Mouse (Mus musculus): ENCODE measurements around the gene Ptgds.

The Ptgds gene

GRCm38 (mm10) chr2:25450853-25451647 is 18.8 kb downstream of the Ptgds start:
- no peak for DNase-seq (ENCODE audit: low spot score)

DNA sequence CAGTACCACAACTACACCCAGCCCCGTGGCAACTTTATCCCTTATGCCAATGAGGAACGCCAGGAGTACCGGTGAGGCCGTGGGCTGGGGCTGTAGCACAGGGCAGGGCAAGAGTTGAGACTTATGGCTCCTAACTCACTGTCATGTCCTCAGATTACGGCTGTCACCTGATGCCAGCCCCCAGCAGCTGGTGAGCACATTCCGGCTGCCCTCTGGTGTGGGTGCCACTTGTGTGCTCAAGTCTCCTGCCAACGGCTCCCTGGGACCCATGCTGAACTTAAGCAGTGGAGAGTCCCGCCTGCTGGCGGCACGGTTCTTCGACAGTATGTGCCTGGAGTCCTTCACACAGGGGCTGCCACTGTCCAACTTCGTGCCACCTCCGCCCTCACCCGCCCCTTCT is 27.2 kb downstream of the Ptgds start:
- no peak for DNase-seq (ENCODE audit: low spot score)

- no peak for DNase-seq (ENCODE audit: low spot score)
These were observed 28.8 kb downstream of the Ptgds start for GRCm38 (mm10) chr2:25441067-25441466.

DNA sequence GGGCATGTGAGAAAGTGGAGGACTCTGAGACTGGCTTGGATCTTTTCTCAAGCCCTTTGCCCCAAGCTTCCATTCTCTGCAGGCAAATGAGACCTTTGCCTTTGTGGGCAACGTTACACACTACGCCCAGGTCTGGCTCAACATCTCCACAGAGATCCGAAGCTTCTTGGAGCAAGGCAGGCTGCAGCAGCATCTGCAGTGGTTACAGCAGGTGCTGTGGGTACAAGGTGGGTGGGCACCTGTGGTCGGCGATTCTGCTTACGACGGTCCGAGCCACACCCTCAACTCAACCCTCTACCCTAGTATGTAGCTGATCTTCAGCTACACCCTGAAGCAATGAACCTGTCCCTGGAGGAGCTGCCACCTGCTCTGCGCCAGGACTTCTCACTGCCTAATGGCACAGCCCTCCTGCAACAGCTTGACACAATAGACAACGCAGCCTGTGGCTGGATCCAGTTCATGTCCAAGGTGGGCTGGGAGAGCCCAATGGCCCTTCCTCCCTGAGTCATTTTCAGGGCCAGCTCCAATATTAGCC is 33.5 kb downstream of the Ptgds start:
- DNase-seq (ENCODE audit: low spot score), result no peak

GRCm38 (mm10) chr2:25434292-25434691 is 35.6 kb downstream of the Ptgds start:
- DNase-seq (ENCODE audit: low spot score), result no peak

DNA sequence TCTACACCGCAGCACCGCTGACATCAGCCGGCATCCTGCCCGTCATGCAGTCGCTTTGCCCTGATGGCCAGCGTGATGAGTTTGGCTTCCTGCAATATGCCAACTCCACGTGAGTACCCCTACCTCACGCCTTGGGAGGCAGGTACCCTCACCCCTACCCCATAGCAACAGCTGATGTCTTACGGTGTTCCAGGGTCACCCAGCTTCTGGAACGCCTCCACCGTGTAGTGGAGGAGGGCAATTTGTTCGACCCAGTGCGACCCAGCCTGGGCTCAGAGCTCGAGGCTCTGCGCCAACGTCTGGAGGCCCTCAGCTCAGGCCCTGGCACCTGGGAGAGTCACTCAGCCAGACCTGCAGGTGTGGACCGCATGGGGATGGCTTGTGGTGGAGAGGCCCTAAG is 36.7 kb downstream of the Ptgds start:
- no peak for DNase-seq (ENCODE audit: low spot score)

- no peak for DNase-seq (ENCODE audit: low spot score)
These were observed 37.3 kb downstream of the Ptgds start for GRCm38 (mm10) chr2:25432326-25433098.

GRCm38 (mm10) chr2:25431308-25431855 is 38.5 kb downstream of the Ptgds start:
- DNase-seq (ENCODE audit: low spot score), result no peak

DNA sequence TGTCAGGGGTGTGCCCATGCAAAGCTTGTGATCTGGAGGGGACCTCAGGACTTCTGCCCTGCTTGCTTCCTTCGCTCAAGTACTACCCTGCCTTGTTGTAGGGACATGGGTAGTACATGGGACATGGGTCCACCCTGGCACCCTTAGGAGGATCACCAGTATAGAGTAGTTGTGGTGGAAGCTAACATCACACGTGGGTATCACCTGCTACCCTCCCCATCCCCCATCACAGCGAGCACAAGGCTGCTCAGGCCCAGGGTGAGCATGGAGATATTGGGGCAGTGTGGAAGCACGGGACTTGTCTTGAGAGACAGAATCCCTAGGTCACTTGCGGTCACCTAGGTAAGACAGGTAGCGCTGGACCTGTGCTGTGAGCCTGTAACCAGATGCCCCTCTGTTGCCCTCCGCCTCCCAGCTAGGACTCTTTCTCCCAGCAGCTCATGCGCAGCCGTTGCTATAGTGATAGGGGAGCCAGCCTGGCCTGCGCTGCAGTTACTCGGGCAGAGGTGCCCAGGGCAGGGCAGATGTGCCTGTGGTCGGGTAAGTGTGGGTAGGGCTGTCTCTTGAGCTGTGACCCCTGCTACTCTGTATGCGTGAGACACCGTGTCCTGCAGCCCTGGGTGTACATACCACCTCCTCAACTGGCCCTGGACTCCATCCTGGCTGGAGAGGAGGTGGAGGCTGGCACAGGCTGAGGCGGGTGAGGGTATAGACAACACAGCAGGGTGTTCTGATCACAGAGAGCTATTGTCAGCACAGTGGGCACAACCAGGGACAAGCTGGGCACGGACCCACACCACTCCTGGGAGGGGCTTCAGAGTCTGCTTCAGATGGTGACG is 39.2 kb downstream of the Ptgds start:
- no peak for DNase-seq (ENCODE audit: low spot score)

- no peak for DNase-seq (ENCODE audit: low spot score)
These were observed 40.2 kb downstream of the Ptgds start for GRCm38 (mm10) chr2:25429435-25430180.

DNA sequence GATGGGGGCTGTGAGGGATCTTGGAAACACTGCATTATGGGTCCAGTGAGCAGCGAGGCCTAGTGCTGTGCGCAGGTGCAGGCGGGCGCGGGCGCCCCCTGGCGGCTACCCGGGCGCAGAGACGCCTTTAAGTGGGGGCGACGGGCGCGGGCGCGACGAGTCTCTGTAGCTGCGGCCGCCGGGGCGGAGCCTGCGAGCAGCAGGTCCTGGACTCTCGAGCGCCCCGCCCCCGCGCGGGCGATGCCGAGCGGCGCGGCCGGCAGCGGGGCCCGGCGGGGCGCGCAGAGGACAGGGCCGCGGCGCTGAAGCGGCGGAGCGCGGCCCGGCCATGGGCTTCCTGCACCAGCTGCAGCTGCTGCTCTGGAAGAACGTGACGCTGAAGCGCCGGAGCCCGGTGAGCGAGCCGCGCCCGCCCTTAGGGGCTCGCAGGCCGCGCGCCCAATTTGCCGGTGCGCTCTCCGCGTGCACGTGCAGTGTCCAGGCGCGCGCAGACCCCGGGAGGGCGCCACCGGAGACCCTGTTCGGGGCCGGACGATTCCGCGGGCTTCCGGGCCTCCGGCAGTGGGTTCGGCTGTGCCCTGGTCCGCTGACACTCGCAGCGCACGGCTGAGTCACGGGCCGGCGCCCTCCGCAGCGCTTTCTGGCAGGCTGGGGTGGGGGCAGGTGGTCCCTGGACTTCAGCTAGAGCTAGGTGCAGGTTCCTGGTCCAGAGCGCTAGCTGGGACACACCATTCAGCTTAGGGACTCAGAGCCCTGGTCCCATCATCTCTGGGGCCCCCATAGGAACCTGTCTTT is 41.2 kb downstream of the Ptgds start, which contains the start of gene Abca2:
Abca2 (plus strand) TSS at position 262 of the 795 bp plus-strand sequence.
- DNase-seq (ENCODE audit: low spot score), result peak; percentile 93

GRCm38 (mm10) chr2:25427256-25427655 is 42.6 kb downstream of the Ptgds start:
- DNase-seq (ENCODE audit: low spot score), result no peak

- peak; percentile 73 for DNase-seq (ENCODE audit: low spot score)
These were observed 43.1 kb downstream of the Ptgds start for GRCm38 (mm10) chr2:25426721-25427191.

DNA sequence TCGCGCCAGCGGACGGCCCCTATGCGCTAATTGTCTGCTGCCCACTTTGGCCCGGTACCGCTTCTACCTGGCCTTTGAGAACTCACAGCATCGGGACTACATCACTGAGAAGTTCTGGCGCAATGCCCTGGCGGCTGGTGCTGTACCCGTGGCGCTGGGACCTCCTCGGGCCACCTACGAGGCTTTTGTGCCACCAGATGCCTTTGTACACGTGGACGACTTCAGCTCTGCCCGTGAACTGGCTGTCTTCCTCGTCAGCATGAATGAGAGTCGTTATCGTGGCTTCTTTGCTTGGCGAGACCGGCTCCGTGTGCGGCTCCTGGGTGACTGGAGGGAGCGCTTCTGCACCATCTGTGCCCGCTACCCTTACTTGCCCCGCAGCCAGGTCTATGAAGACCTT is 44.4 kb downstream of the Ptgds start:
- DNase-seq (ENCODE audit: low spot score), result no peak

- no peak for DNase-seq (ENCODE audit: low spot score)
These were observed 46.2 kb downstream of the Ptgds start for GRCm38 (mm10) chr2:25423626-25424025.

DNA sequence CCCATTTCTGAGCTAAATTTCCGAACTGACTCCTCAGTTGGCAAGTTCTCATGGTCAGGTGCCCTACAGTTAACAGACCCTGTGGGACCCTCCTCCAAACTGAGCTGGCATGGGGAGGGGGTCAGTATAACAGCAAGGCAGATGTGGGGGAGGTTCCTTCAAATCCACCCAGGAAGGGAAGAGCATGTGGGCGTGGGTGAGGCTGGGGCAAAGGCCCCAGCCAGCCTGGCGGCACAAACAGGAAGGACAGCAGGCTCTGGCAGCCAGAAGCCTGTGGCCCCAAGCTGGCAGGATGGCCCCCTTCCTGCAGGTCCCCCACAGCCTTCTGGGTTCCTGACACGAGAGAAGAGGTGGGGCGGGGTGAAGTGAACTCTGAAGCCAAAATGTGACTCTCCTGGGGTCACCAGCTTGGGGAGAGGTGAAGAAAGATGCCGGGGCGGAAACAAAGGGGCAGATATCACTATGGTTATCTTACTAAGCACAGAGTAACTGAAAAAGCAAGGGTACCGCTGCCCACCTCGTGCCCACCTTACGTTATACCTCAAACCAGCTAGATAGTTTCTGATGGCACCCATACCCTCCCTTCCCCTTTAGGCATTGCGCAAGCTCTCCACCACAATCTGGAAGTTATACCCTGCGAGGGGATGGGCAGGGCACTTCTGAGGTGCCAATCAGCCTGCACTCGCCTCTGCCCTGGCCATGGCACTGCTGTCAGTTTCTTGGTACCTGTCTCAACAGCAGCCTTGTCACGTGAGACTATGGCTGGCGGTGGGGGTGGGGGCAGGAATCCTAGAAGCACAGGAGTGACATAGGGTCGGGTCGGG is 47.0 kb downstream of the Ptgds start, which contains the start of gene Fut7:
Fut7 (plus strand) TSS at position 681 of the 824 bp plus-strand sequence.
- no peak for DNase-seq (ENCODE audit: low spot score)

DNA sequence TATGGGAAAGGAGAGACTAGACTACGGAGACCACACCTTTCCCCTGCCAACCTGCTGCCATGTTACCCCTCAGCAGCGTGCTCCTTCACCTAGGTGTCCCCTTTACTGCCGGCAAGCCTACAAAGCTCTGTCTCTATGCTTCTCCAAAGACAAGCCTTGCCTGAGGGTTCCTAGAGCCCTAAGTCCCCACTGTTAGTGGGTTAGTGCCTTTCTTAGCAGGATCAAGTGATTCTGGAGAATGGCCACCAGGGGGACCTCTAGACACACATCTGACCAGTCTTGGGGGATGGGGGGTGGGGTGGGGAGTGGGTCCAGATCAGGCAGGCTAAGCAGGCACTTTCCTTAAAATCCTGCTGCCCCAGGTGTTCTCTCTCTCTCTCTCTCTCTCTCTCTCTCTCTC is 48.0 kb downstream of the Ptgds start:
- DNase-seq (ENCODE audit: low spot score), result peak; percentile 37

DNA sequence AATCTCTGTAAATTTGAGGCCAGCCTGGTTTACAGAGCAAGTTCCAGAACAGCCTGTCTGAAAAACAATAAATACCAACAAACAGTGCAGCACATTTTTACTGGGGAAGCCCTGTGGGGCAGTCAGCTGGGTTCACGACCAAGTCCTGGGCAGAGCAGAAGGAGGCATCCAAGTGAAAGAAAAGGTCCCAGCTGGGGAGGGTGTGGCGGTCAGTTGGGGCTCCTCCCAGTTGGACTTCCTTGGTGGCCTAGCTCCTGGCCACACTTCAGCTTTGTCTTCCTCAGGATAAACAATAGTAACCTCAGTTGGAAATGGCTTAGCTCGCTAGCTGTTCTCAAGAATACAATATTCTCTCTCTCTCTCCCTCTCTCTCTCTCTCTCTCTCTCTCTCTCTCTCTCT is 52.4 kb downstream of the Ptgds start:
- no peak for DNase-seq (ENCODE audit: low spot score)
